Mouse (Mus musculus) heart, adult 8-10 months (tissue): Measurements from ENCODE around the gene Lhfpl2. TPM values are rescaled to one million over a fixed set of nuclear protein-coding genes. Genes with fewer than 3 reads are reported as not detected.

ENCODE experiments used
- DNase-seq: peaks from one replicate; pipeline ENCODE4 v3.0.0; 2022; ENCODE audit warnings: low spot score
- total RNA-seq, 4 experiments: library from RNA; stranded (reverse); gene quantifications; 2 replicates each; pipeline ENCODE4 v1.2.4; 2022

The Lhfpl2 gene
- total RNA-seq, 4 experiments from 2014 or later = 1.9 to 4.1 (median 2.9) TPM

DNA sequence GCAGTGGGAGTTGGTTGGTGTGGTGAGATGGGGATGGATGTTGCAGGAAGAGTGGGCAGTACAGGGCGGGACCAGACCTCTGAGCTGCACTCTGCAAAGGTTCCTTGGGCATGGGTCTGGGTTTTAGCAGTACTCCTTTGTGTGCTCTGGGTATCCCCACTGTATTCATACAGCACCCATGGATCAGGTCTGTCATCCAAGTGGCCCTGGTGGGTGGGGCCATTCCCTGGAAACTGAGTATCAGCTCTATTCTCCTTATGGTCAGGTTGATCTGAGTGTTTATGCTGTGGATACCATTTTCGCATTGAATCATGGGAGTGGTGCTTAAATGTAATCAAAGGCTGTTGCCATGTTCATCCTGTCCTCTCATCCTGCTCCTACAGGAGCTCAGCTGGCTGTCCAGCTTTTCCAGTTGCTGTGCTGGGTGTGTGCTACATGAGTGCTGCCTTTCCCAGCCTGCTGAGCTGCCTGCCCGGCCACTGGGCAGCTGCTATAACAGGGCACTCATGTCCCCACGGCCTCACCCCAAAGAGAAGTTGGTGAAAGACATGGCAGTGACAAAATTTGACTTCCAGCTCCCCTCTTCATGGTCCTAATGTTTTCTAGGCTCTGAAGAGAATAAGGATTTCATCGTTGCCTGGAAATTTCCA is 9.2 kb downstream of the Lhfpl2 start:
- DNase-seq = no peak

GRCm38 (mm10) chr13:94068308-94068707 is 10.7 kb downstream of the Lhfpl2 start:
- no peak for DNase-seq

- no peak for DNase-seq
Measured at GRCm38 (mm10) chr13:94069421-94070307, 12.1 kb downstream of the Lhfpl2 start.

DNA sequence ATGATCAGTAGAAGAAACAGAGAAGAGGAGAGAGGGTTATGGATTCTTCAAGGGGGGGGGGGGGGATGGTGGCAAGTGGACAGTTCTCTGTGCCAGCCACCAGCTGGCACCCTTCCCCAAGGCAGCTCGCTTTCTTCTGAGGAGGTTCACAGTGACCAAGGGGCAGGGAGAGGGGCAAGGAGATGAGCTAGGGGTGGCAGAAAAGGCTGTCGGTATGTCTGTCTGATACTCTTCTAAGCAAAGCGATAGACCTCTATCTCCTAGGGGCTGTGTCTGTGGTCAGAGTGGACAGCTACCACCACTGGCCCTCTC is 12.7 kb downstream of the Lhfpl2 start:
- no peak for DNase-seq

GRCm38 (mm10) chr13:94070927-94071326 is 13.3 kb downstream of the Lhfpl2 start:
- DNase-seq = no peak

DNA sequence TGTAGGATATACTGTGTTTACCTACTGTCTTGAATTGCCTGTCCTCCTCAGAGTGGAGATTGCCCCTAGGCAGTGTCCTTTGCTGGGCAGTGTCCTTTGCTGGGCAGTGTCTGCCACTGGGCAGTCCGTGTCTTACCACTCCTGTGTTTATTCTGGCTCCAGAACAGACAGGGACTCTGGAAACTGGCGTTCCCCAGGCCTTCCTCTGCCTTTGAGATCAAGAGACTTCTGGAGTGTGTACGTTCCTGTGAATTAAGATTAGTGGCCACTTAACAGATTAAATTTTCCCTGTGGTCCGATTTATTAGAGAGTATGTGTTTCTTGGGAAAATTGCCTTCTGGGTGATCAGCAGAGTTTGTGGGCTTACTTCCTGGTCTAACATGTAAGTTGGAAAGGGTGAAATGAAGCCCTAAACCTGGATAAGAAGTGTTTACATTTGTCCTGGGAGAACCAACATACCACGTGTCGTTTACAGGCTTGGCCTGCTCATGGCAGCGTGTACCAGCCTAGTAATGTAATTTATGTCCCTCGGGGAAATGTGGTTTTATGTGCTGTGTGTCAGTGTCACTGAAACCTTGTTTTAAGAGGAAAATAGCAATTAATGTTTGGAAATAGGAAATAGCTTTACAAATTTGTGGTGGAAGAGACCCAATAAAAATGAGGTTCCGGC is 15.6 kb downstream of the Lhfpl2 start:
- DNase-seq = no peak

DNA sequence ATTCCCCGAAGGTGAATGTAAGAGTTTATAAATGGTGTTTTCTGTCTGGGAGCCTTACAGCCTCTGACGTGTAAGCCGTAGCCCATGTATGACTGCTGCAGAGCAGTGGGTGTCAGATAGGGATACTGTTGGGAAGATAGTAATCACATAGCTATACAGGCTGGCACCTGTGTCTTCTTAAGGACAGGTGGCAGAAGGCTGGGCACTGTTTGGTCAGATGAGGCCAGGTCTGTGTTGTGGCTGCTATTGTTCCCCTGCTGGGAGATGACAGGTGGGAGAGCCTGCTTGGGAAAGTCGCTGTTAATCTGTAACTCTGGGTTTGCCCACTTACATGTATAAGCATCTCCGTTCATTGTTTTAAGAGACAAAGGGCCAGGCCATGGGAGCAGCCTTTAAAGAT is 16.1 kb downstream of the Lhfpl2 start:
- DNase-seq = no peak

DNA sequence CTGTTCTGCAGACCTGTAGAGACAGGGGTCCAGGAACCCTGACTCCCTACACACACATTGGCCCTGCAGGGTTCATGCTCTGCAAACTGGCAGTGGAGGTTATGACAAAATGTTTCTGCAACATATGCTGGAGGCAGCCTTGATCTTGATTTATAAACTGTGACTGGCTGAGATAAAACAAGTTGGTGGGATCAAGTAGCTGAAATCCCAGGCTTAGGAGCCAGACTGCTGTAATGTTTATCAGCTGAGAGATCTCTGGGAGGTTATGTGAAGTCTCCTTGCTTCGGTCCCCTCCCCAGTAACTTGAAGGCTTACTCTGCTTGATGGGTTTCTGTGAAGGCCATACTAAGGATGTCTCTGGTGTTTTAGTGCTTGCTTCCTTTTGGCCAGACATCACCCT is 17.6 kb downstream of the Lhfpl2 start:
- no peak for DNase-seq

DNA sequence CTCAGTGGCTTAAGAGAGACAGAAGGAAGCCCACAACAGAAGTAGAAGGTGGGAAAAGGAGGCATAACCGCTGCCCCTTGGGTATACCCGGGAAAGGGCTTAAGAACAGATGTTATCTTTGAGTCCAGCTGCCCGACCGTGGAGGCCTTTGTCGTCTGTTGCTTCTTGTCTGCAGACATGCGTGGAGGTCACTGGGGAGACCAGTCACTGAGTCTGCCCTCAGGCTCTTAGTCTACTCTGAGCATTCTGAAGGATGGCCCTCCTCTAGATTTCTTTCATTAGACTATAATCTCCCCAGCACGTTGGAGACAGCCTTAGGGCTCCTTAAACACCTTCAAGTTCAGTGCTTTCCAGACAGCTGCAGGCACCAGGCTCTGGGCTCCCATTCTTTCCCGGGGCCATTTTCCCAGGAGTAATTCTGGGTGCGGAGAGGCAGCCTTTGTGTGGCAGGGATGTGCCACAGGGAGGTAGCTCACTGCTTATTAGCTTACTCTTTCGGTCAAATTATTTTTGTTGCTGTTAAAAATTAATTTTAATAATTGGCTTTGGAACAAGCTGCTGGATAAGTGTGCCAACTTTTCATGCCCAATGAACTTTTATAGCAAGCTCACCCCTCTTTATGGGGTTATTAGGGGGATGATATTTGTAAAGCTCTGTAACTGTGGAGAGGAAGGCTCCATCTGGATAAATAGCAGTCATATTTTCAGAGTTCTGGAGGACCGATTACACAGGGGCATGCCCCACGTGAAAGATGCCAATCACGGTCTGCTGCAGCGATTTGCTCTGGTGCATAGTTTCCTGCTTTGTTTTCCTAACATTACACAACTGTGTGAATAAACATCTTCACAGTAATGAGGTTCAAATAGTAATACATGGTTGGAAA is 19.8 kb downstream of the Lhfpl2 start:
- DNase-seq = no peak

DNA sequence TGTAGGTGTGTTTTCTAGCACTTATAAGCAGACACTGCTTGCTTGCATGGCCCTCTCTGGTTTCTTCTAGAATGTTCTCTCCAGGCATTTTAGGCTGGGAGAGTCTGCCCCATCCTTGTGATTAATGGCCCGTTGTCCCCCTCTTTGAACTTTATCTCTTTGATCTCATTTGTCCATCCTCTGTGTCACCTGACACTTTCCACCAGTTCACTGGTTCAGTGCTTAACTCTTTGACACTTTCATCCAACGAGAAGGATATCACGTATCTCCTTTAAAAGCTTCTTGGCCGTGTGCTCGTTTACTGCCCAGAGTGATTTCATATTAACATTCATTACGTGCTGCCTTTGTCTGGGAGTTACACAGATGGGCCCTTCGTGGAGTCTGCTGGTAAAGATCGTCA is 25.6 kb downstream of the Lhfpl2 start:
- no peak for DNase-seq

GRCm38 (mm10) chr13:94084220-94085126 is 26.9 kb downstream of the Lhfpl2 start:
- no peak for DNase-seq

- no peak for DNase-seq
Measured at GRCm38 (mm10) chr13:94086090-94086808, 28.7 kb downstream of the Lhfpl2 start.

GRCm38 (mm10) chr13:94087061-94087460 is 29.5 kb downstream of the Lhfpl2 start:
- DNase-seq = no peak

GRCm38 (mm10) chr13:94088788-94089187 is 31.2 kb downstream of the Lhfpl2 start:
- no peak for DNase-seq

DNA sequence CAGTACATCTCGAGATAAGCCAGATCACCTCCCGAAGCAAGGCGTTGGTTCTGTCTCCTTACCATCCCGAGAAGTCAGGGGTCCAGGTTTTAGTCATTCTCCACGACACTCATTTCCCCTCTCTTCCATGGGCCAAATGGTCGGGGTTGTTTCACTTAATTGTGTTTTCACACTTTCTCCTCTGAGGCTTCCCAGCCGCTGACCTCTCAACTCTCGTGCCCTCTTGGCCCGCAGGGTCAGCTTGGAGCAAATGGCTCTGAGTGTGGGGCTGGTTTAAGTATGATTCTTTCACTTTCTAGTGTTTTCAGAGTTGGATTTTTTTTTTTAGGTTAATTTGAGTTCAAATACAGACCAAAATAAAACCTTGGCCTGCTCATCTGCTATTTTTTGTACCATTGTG is 31.7 kb downstream of the Lhfpl2 start:
- DNase-seq = no peak

DNA sequence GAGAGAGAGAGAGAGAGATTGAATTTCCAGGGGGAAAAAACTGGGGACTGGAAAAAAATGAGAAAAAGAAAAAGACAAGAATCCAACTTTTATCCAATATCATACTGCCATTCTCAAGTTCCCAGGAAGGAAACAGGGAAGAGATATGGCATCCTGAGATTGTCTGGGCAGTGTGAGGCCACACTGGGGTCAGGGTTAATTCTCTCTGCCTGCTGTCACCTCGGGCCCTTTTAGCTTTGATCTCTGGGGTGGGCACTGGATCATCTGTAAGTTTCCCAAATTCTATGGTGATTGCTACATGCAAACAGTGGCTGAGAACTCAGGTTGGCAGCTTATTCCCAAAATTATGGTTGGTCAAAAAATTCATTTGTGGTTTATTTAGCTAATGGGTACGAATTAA is 33.8 kb downstream of the Lhfpl2 start:
- no peak for DNase-seq

DNA sequence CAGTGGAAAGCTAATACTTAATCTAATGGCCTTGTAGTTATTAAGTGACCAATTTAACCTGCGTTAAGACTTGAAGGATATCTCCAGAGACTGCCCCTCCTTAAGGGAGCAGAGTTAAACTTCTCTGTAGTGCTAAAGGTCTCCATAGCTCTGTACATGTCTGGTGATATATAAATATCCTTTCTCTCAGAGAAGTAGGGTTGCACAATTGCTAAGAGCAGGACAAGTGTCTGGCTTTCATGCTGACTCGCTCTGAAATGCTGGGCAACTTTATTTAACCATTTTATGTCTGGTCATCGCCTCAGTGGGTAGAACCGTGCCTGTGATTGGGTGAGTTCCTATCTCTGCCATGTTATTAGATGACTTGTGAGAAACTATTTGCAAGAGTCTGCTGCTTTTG is 36.6 kb downstream of the Lhfpl2 start:
- DNase-seq = no peak

DNA sequence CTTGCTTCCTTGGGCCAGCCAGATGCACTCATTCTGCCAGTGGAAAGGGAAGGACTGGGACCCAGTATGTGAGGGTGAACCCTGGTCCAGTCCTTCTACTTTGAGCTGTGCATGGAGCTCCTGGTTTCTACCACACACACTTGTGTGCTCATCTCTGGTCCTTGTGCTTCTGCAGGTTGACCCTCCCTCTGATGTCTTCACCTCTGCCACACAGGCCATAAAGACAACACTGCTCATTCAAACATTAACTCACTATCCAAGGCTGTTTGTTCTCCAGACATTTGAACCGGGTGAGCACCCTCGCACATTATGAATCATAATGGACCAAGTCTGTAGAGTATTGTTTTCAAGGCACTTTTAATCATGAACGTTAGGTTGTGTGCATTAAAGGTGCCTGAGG is 37.0 kb downstream of the Lhfpl2 start:
- no peak for DNase-seq

GRCm38 (mm10) chr13:94095202-94095601 is 37.6 kb downstream of the Lhfpl2 start:
- no peak for DNase-seq

- no peak for DNase-seq
Measured at GRCm38 (mm10) chr13:94097667-94098066, 40.1 kb downstream of the Lhfpl2 start.
